Mouse (Mus musculus): Measurements from ENCODE around the gene Glrx5. TPM values are rescaled to one million over a fixed set of nuclear protein-coding genes. Genes with fewer than 3 reads are reported as not detected.

Glrx5 gene
- total RNA-seq (2014; rRNA removed) (47.4 and 84.5 TPM in 2 replicates), polyA plus RNA-seq (2015; fragmentation: Nextera tagmentation; extraction: Ambion mirVana) (177 and 205 TPM in 2 replicates)

DNA sequence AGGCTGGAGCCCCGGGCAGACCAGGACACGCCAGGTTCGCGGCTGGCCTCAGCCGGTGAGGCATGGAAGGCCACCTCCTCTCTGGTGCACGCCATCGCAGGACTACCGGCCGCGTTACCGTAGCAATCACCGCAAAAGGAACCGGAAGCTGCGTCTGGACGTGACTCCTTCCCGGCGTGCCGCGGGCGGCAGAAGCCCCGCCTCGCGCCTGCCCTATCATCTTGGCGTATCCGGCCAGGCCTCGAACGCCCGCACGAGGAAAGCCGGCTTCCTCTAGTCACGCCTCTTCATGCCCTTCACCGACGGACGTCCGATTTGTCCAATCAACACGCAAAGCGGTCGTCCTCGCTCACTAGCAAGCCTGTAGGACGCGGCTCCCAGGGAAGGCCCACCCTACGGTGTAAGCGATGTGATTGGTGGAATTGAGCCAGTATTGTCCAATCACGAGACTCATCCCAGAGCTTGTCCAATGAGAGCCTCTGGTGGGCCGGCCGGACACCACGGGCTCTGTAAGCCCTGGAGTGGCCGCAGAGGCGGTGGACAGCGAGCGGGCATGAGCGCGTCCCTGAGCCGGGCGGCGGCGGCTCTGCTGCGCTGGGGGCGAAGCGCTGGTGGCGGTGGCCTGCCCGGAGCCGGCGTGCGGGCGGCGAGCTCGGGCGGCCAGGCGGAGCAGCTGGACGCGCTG, at the start of gene Glrx5:
Gene Glrx5 (plus strand): TSS at position 542 of the 685 bp plus-strand sequence.
- ATAC-seq: peak; percentile 97
- peak; percentile 100 for DNase-seq
- TF ChIP-seq CTCF (IDR thresholded peaks at IDR 0.05; ENCODE audit: low read depth): no peak; the same call in 1 of the 2 replicates
- Histone ChIP-seq H3K27me3 (ENCODE audit: insufficient read depth, low read length) (no peaks in the 10 kb centered on the region), H3K36me3 (ENCODE audit: insufficient read depth) (peaks cover 14% of the 10 kb centered on the region), H3K4me3 (ENCODE audit: low read depth, low read length) (peak within 1 kb of the TSS; percentile 97), H3K4me1 (ENCODE audit: insufficient read depth) (peaks cover 16% of the 10 kb centered on the region), H3K4me2 (ENCODE audit: low read depth) (peak within 1 kb of the TSS; percentile 96), H3K9ac (peak within 1 kb of the TSS; percentile 87), H3K27ac (ENCODE audit: low read depth, low read length) (peak within 1 kb of the TSS; percentile 80), H3K9me3 (ENCODE audit: low read length) (no peaks in the 10 kb centered on the region)
- WGBS: under 1% methylated on average over 71 of the region's 72 CpGs

DNA sequence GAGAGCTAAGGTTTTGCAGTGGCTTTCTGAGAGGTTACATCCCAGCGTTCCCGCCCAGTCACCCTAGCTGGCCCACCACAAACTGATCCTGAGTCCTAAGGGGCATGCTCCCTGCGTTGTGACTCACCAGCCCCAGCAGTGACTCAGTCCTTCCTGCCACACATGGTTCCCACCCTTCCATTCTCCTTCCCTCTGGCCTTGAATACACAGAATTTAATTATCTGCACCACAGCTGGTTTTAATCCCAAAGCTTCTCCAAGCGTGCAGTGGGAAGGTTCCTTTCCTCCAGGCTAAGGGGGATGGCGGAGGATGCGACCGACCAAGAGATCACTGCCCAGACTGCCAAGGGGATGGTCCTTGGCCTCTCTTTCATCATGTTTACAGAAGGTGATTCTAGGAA, 49.0 kb upstream of the Glrx5 start:
- no peaks in the 10 kb centered on the region for H3K27me3 ChIP-seq (ENCODE audit: insufficient read depth, low read length)
- no peak overlapping the region for H3K27ac ChIP-seq (ENCODE audit: low read depth, low read length)
- H3K4me2 ChIP-seq (ENCODE audit: low read depth): no peak overlapping the region
- H3K36me3 ChIP-seq (ENCODE audit: insufficient read depth): no peaks in the 10 kb centered on the region
- ATAC-seq: no peak
- H3K9me3 ChIP-seq (ENCODE audit: low read length): no peaks in the 10 kb centered on the region
- TF ChIP-seq CTCF (IDR thresholded peaks at IDR 0.05; ENCODE audit: low read depth): no peak
- no peak overlapping the region for H3K4me3 ChIP-seq (ENCODE audit: low read depth, low read length)
- 61% methylated on average over 7 of the region's 7 CpGs for WGBS
- DNase-seq: no peak
- H3K4me1 ChIP-seq (ENCODE audit: insufficient read depth): no peaks in the 10 kb centered on the region
- H3K9ac ChIP-seq: no peak overlapping the region

DNA sequence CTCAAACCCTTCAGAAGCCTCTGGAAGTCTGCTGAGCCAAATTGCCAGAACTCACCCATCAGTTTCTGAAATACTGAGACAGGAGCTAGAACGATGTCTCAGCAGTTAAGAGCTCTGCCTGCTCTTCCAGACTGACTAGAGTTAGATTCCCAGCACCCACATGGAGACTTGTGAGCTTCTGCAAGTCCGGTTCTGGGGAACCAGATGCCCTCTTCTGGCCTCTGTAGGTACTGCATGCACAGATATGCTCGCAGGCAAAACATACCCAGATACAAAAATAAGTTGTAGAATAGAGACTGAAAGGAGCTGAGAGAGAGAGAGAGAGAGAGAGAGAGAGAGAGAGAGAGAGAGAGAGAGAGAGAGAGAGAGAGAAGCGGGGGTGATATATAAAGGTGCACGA, 47.4 kb upstream of the Glrx5 start:
- ATAC-seq: no peak
- peak; percentile 24; the same call in 1 of the 2 replicates for TF ChIP-seq CTCF (IDR thresholded peaks at IDR 0.05; ENCODE audit: low read depth)
- no peak overlapping the region for H3K4me3 ChIP-seq (ENCODE audit: low read depth, low read length)
- no peaks in the 10 kb centered on the region for H3K9me3 ChIP-seq (ENCODE audit: low read length)
- no peaks in the 10 kb centered on the region for H3K27me3 ChIP-seq (ENCODE audit: insufficient read depth, low read length)
- no peaks in the 10 kb centered on the region for H3K4me1 ChIP-seq (ENCODE audit: insufficient read depth)
- no peak overlapping the region for H3K9ac ChIP-seq
- 83% methylated on average over 4 of the region's 5 CpGs for WGBS
- DNase-seq: no peak
- H3K36me3 ChIP-seq (ENCODE audit: insufficient read depth): no peaks in the 10 kb centered on the region
- no peak overlapping the region for H3K27ac ChIP-seq (ENCODE audit: low read depth, low read length)
- no peak overlapping the region for H3K4me2 ChIP-seq (ENCODE audit: low read depth)

DNA sequence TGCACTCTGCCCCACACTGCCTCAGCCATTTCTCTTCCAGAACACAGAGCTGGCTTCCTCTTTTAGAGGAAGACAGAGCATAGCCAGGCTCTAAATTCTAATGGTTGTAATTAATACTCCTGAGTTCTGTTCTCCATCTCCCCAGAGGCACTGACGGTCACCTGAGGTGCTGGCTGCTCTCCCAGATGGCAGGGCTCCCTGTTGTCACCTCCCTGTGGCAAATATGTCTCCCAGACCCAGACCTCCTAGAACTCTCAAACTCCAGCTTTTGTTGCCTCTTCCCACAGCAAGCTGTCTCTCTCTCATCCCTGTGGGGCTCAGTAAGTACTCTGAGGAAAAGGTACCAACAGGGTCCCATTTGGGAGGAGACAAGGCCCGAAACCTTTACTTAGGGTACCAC, 46.5 kb upstream of the Glrx5 start:
- ATAC-seq (no peak), DNase-seq (no peak)
- no peak for TF ChIP-seq CTCF (IDR thresholded peaks at IDR 0.05; ENCODE audit: low read depth)
- no peaks in the 10 kb centered on the region for H3K9me3 ChIP-seq (ENCODE audit: low read length)
- H3K4me2 ChIP-seq (ENCODE audit: low read depth): no peak overlapping the region
- H3K4me3 ChIP-seq (ENCODE audit: low read depth, low read length): no peak overlapping the region
- H3K27me3 ChIP-seq (ENCODE audit: insufficient read depth, low read length): no peaks in the 10 kb centered on the region
- 78% methylated on average over 2 of the region's 2 CpGs for WGBS
- H3K36me3 ChIP-seq (ENCODE audit: insufficient read depth): no peaks in the 10 kb centered on the region
- H3K27ac ChIP-seq (ENCODE audit: low read depth, low read length): no peak overlapping the region
- H3K9ac ChIP-seq: no peak overlapping the region
- no peaks in the 10 kb centered on the region for H3K4me1 ChIP-seq (ENCODE audit: insufficient read depth)

DNA sequence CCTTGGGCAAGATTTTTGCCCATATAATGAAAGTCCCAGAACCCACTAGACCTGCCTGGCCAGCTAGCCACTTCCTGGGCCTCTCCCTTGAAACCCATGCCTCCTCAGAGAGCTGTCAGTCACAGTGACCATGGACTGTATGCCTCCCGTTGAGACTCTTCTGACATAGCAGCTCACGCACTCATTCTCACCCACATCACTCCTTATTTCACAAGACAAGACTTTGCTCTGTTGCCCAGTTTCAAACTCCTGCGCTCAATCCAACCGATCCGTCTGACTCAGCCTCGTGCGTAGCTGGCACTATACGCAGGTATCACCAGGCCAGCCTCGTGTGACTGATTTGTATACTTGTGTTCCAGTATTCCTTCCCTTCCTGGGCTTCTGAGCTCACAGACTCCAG, 45.7 kb upstream of the Glrx5 start:
- DNase-seq: no peak

DNA sequence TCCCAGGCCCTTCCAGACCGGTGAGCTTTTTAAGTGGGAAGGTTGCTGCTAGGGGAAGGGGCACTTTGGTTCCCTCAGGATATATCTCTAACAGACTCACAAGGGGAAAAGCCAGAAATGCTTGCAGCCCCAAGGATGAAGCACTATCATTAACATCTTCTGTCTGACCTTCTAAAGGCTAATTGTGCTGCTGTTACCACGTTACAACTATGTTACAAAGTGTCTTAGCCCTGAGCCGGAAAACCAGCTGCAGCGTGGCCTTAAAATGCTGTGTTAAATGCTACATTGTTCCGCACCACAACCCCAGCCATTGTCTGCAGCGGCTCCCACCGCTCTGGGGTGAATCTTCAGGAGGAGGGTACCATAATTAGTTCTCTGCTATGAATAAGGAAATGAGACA, 44.6 kb upstream of the Glrx5 start:
- no peaks in the 10 kb centered on the region for H3K4me1 ChIP-seq (ENCODE audit: insufficient read depth)
- H3K27ac ChIP-seq (ENCODE audit: low read depth, low read length): no peak overlapping the region
- H3K9ac ChIP-seq: no peak overlapping the region
- H3K9me3 ChIP-seq (ENCODE audit: low read length): no peaks in the 10 kb centered on the region
- no peak overlapping the region for H3K4me2 ChIP-seq (ENCODE audit: low read depth)
- WGBS: 64% methylated on average over 7 of the region's 7 CpGs
- H3K27me3 ChIP-seq (ENCODE audit: insufficient read depth, low read length): no peaks in the 10 kb centered on the region
- no peak for DNase-seq
- H3K36me3 ChIP-seq (ENCODE audit: insufficient read depth): no peaks in the 10 kb centered on the region
- H3K4me3 ChIP-seq (ENCODE audit: low read depth, low read length): no peak overlapping the region
- no peak for ATAC-seq
- no peak for TF ChIP-seq CTCF (IDR thresholded peaks at IDR 0.05; ENCODE audit: low read depth)

More for the DNA sequence above, 45.7 kb upstream of the Glrx5 start:
- Histone ChIP-seq H3K4me3 (ENCODE audit: low read depth, low read length) (no peak overlapping the region), H3K27ac (ENCODE audit: low read depth, low read length) (no peak overlapping the region), H3K9ac (no peak overlapping the region), H3K36me3 (ENCODE audit: insufficient read depth) (no peaks in the 10 kb centered on the region), H3K9me3 (ENCODE audit: low read length) (no peaks in the 10 kb centered on the region), H3K4me1 (ENCODE audit: insufficient read depth) (no peaks in the 10 kb centered on the region), H3K4me2 (ENCODE audit: low read depth) (no peak overlapping the region), H3K27me3 (ENCODE audit: insufficient read depth, low read length) (no peaks in the 10 kb centered on the region)
- no peak for TF ChIP-seq CTCF (IDR thresholded peaks at IDR 0.05; ENCODE audit: low read depth)
- 90% methylated on average over 9 of the region's 9 CpGs for WGBS
- no peak for ATAC-seq

DNA sequence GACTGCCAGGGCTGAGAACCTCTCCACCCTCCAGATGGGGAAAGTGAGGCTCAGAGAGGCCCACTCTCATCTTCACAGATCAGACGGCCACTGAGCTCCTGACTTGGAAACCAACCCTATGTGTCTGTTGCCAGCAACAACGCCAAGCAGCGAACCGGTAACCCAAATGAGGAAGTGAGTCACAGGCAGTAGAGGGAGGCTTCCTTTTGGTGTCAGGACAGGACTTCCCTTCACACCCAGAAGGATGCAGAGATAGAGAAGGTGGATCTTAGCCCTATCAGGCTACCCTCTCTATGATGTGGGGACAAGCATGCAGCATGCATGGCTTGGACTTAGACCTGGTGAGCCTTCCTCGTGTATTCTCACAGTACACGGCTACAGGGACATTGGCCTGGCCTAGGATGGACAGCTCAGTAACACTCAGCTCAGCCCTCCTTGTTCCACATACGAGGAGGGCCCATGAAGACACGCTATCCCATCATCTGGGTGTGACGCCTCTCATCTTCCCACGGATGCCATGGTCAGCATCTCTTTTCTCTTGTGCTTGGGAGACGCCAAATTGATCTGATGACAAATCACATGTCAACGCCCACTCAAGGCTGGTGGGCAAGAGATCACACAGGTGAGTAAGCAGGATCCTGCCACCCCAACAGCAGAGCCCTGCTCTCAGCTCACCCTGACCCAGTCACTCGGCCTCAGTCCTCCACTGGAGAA, 41.6 kb upstream of the Glrx5 start:
- WGBS: 88% methylated on average over 13 of the region's 13 CpGs

More for the DNA sequence above, 41.6 kb upstream of the Glrx5 start:
- Histone ChIP-seq H3K36me3 (ENCODE audit: insufficient read depth) (no peaks in the 10 kb centered on the region), H3K27me3 (ENCODE audit: insufficient read depth, low read length) (no peaks in the 10 kb centered on the region), H3K9ac (no peak overlapping the region), H3K9me3 (ENCODE audit: low read length) (no peaks in the 10 kb centered on the region), H3K4me2 (ENCODE audit: low read depth) (no peak overlapping the region), H3K4me3 (ENCODE audit: low read depth, low read length) (no peak overlapping the region), H3K4me1 (ENCODE audit: insufficient read depth) (no peaks in the 10 kb centered on the region), H3K27ac (ENCODE audit: low read depth, low read length) (no peak overlapping the region)
- DNase-seq: no peak
- ATAC-seq: no peak
- no peak for TF ChIP-seq CTCF (IDR thresholded peaks at IDR 0.05; ENCODE audit: low read depth)

All from forebrain, postnatal 0 days (tissue).